Comparison of ENCODE assay signal across 8 mouse cellular contexts in genomic region chr2:30094208-30094588, GRCm38 (mm10). TPM values are rescaled to one million over a fixed set of nuclear protein-coding genes. Genes with fewer than 3 reads are reported as not detected.
DNase-seq lines count a peak whose midpoint lies in the region; ATAC-seq and TF ChIP-seq lines count a peak whose summit lies in the region.

No protein-coding gene starts in this region.

- 4% methylated on average over 13 of the region's 13 CpGs for WGBS in heart, embryonic 10.5 days
- WGBS in thymus, adult 2 months: 2% methylated on average over 13 of the region's 13 CpGs
- 3% methylated on average over 13 of the region's 13 CpGs for WGBS in intestine, embryonic 14.5 days
- 3% methylated on average over 13 of the region's 13 CpGs for WGBS in neural tube, embryonic 13.5 days

- no peak for TF ChIP-seq CTCF in thymus, adult 2 months (IDR thresholded peaks at IDR 0.05; ENCODE audit: borderline replicate concordance, control insufficient read depth, extremely low read depth, insufficient read depth, low read length, poor library complexity)

- DNase-seq in heart, embryonic 10.5 days (ENCODE audit: low spot score): no peak
- no peak for DNase-seq in heart, adult 9 months (ENCODE audit: low spot score in 2 of 2)
- DNase-seq in thymus, adult 2 months: no peak
- no peak for DNase-seq in thymus, postnatal 0 days (ENCODE audit: low spot score)
- DNase-seq in intestine, embryonic 14.5 days (ENCODE audit: low spot score): no peak
- no peak for DNase-seq in natural killer cell, adult 2 months (ENCODE audit: low spot score in 2 of 2)

- H3K4me1 ChIP-seq in heart, embryonic 10.5 days: peaks cover 38% of the 10 kb centered on the region
- peaks cover 16% of the 10 kb centered on the region for H3K4me1 ChIP-seq in thymus, adult 2 months (replicated peaks; ENCODE audit: control insufficient read depth, insufficient read depth, low read length)
- H3K4me1 ChIP-seq in intestine, embryonic 14.5 days (replicated peaks; ENCODE audit: control insufficient read depth, insufficient read depth, low read length): peaks cover 8% of the 10 kb centered on the region
- H3K4me1 ChIP-seq in neural tube, embryonic 13.5 days (replicated peaks): peaks cover 22% of the 10 kb centered on the region

- no peaks in the 10 kb centered on the region for H3K9me3 ChIP-seq in heart, embryonic 10.5 days
- H3K9me3 ChIP-seq in intestine, embryonic 14.5 days (ENCODE audit: control insufficient read depth, low read length): no peaks in the 10 kb centered on the region
- H3K9me3 ChIP-seq in neural tube, embryonic 13.5 days: no peaks in the 10 kb centered on the region

- peak overlapping the region; percentile 87 for H3K4me2 ChIP-seq in intestine, embryonic 14.5 days (ENCODE audit: low read length)
- peak overlapping the region; percentile 82 for H3K4me2 ChIP-seq in neural tube, embryonic 13.5 days

- H3K27ac ChIP-seq in heart, embryonic 10.5 days: peak overlapping the region; percentile 88
- H3K27ac ChIP-seq in thymus, adult 2 months (ENCODE audit: control insufficient read depth, insufficient read depth, low read length): peak overlapping the region; percentile 12; the same call in 1 of the 2 replicates
- peak overlapping the region; percentile 67 for H3K27ac ChIP-seq in intestine, embryonic 14.5 days (ENCODE audit: low read depth)
- H3K27ac ChIP-seq in neural tube, embryonic 13.5 days (replicated peaks): peak overlapping the region; percentile 28; the same call in 1 of the 2 replicates

- H3K27me3 ChIP-seq in heart, embryonic 10.5 days (ENCODE audit: insufficient read depth, poor library complexity, severe bottlenecking): no peaks in the 10 kb centered on the region
- H3K27me3 ChIP-seq in thymus, adult 2 months (ENCODE audit: control insufficient read depth, insufficient read depth, low read length): no peaks in the 10 kb centered on the region
- H3K27me3 ChIP-seq in intestine, embryonic 14.5 days (replicated peaks; ENCODE audit: control insufficient read depth, insufficient read depth, low read length): no peaks in the 10 kb centered on the region
- H3K27me3 ChIP-seq in neural tube, embryonic 13.5 days: no peaks in the 10 kb centered on the region

- peak; percentile 10 for ATAC-seq in intestine, embryonic 14.5 days (replicated peaks; ENCODE audit: low FRiP score, low TSS enrichment, low read depth)
- ATAC-seq in neural tube, embryonic 13.5 days (ENCODE audit: low read depth): no peak
- ATAC-seq in frontal cortex, adult (ENCODE audit: low TSS enrichment): no peak

- TF ChIP-seq POLR2A in thymus, adult 2 months (IDR thresholded peaks at IDR 0.05; ENCODE audit: control insufficient read depth, extremely low read depth, insufficient read depth, low read length, poor library complexity): no peak

- H3K36me3 ChIP-seq in heart, embryonic 10.5 days: peaks cover 57% of the 10 kb centered on the region
- H3K36me3 ChIP-seq in thymus, adult 2 months (ENCODE audit: control insufficient read depth, insufficient read depth, low read length): no peaks in the 10 kb centered on the region
- H3K36me3 ChIP-seq in intestine, embryonic 14.5 days (ENCODE audit: control insufficient read depth, insufficient read depth, low read length): peaks cover 30% of the 10 kb centered on the region
- H3K36me3 ChIP-seq in neural tube, embryonic 13.5 days: peaks cover 42% of the 10 kb centered on the region

- H3K4me3 ChIP-seq in heart, embryonic 10.5 days: peak overlapping the region; percentile 78
- H3K4me3 ChIP-seq in thymus, adult 2 months (ENCODE audit: control insufficient read depth, insufficient read depth, low read length): peak overlapping the region; percentile 49
- H3K4me3 ChIP-seq in intestine, embryonic 14.5 days (ENCODE audit: low read depth, low read length): peak overlapping the region; percentile 77
- H3K4me3 ChIP-seq in neural tube, embryonic 13.5 days: peak overlapping the region; percentile 63

- H3K9ac ChIP-seq in intestine, embryonic 14.5 days (ENCODE audit: low read length): peak overlapping the region; percentile 63
- peak overlapping the region; percentile 77 for H3K9ac ChIP-seq in neural tube, embryonic 13.5 days

RNA-seq across cellular contexts. Expression of gene Zdhhc12, which starts 0.8 kb away (rescaled TPM):
- 65.5 and 66.2 TPM in 2 replicates for polyA plus RNA-seq in heart, embryonic 10.5 days (2016; fragmentation: Nextera tagmentation; extraction: Ambion mirVana)
- 146 and 160 TPM in 2 replicates for polyA plus RNA-seq in thymus, adult 2 months (2012; rRNA removed)
- polyA plus RNA-seq in thymus, postnatal 0 days (2015; fragmentation: Nextera tagmentation; extraction: Ambion mirVana): 28.8 and 29.5 TPM in 2 replicates
- 60.2 and 60.3 TPM in 2 replicates for polyA plus RNA-seq in intestine, embryonic 14.5 days (2014; fragmentation: Nextera tagmentation; extraction: Ambion mirVana)
- 26.5 and 32.5 TPM in 2 replicates for polyA plus RNA-seq in neural tube, embryonic 13.5 days (2015; fragmentation: Nextera tagmentation; extraction: Ambion mirVana)

RNA-seq across cellular contexts. Expression of gene Pkn3, which starts 16.7 kb away (rescaled TPM):
- polyA plus RNA-seq in heart, embryonic 10.5 days (2016; fragmentation: Nextera tagmentation; extraction: Ambion mirVana): 13.8 and 17.7 TPM in 2 replicates
- 8.0 and 8.8 TPM in 2 replicates for polyA plus RNA-seq in thymus, adult 2 months (2012; rRNA removed)
- polyA plus RNA-seq in thymus, postnatal 0 days (2015; fragmentation: Nextera tagmentation; extraction: Ambion mirVana): 3.5 and 3.7 TPM in 2 replicates
- 8.2 and 9.9 TPM in 2 replicates for polyA plus RNA-seq in intestine, embryonic 14.5 days (2014; fragmentation: Nextera tagmentation; extraction: Ambion mirVana)
- 1.8 and 2.7 TPM in 2 replicates for polyA plus RNA-seq in neural tube, embryonic 13.5 days (2015; fragmentation: Nextera tagmentation; extraction: Ambion mirVana)

RNA-seq across cellular contexts. Expression of gene Zer1, which starts 30.2 kb away (rescaled TPM):
- 5.9 and 7.2 TPM in 2 replicates for polyA plus RNA-seq in heart, embryonic 10.5 days (2016; fragmentation: Nextera tagmentation; extraction: Ambion mirVana)
- 140 and 153 TPM in 2 replicates for polyA plus RNA-seq in thymus, adult 2 months (2012; rRNA removed)
- 5.6 and 9.6 TPM in 2 replicates for polyA plus RNA-seq in thymus, postnatal 0 days (2015; fragmentation: Nextera tagmentation; extraction: Ambion mirVana)
- polyA plus RNA-seq in intestine, embryonic 14.5 days (2014; fragmentation: Nextera tagmentation; extraction: Ambion mirVana): 9.1 and 9.5 TPM in 2 replicates
- 11.8 and 12.8 TPM in 2 replicates for polyA plus RNA-seq in neural tube, embryonic 13.5 days (2015; fragmentation: Nextera tagmentation; extraction: Ambion mirVana)

RNA-seq across cellular contexts. Expression of gene Set, which starts 37.0 kb away (rescaled TPM):
- 341 and 570 TPM in 2 replicates for polyA plus RNA-seq in heart, embryonic 10.5 days (2016; fragmentation: Nextera tagmentation; extraction: Ambion mirVana)
- 71.7 and 103 TPM in 2 replicates for polyA plus RNA-seq in thymus, adult 2 months (2012; rRNA removed)
- polyA plus RNA-seq in thymus, postnatal 0 days (2015; fragmentation: Nextera tagmentation; extraction: Ambion mirVana): 418 and 429 TPM in 2 replicates
- 557 and 562 TPM in 2 replicates for polyA plus RNA-seq in intestine, embryonic 14.5 days (2014; fragmentation: Nextera tagmentation; extraction: Ambion mirVana)
- polyA plus RNA-seq in neural tube, embryonic 13.5 days (2015; fragmentation: Nextera tagmentation; extraction: Ambion mirVana): 338 and 380 TPM in 2 replicates

RNA-seq across cellular contexts. Expression of gene Tbc1d13, which starts 39.3 kb away (rescaled TPM):
- 3.9 and 6.8 TPM in 2 replicates for polyA plus RNA-seq in heart, embryonic 10.5 days (2016; fragmentation: Nextera tagmentation; extraction: Ambion mirVana)
- polyA plus RNA-seq in thymus, adult 2 months (2012; rRNA removed): 92.3 and 92.9 TPM in 2 replicates
- 4.9 and 5.7 TPM in 2 replicates for polyA plus RNA-seq in thymus, postnatal 0 days (2015; fragmentation: Nextera tagmentation; extraction: Ambion mirVana)
- polyA plus RNA-seq in intestine, embryonic 14.5 days (2014; fragmentation: Nextera tagmentation; extraction: Ambion mirVana): 8.9 and 10.5 TPM in 2 replicates
- 9.4 and 11.7 TPM in 2 replicates for polyA plus RNA-seq in neural tube, embryonic 13.5 days (2015; fragmentation: Nextera tagmentation; extraction: Ambion mirVana)

Comparison
In these comparisons a context has a peak if more than half of its experiments do, and no peak if none do; other contexts are left out.
1. RNA of gene Zer1, which starts 30.2 kb away (polyA plus RNA-seq): 140 to 153 TPM in thymus, adult 2 months; 11.8 to 12.8 TPM in neural tube, embryonic 13.5 days, 5.6 to 9.6 TPM in thymus, postnatal 0 days, 9.1 to 9.5 TPM in intestine, embryonic 14.5 days and 5.9 to 7.2 TPM in heart, embryonic 10.5 days; every median in the first group is over 10 times any median in the second.
2. H3K27ac ChIP-seq: peak in every context shown above with its lines; median percentile 88 in heart, embryonic 10.5 days; 67 in intestine, embryonic 14.5 days; 28 in neural tube, embryonic 13.5 days; 12 in thymus, adult 2 months.
3. Peak in every context shown above with its lines, with median percentiles within 50 percentile points of each other: H3K4me3 ChIP-seq.